Mouse (Mus musculus): ENCODE results near the gene Rac1. TPM values are rescaled to one million over a fixed set of nuclear protein-coding genes. Genes with fewer than 3 reads are reported as not detected.
A peak's percentile ranks its signal among the peaks of the same experiment; 100 is the strongest.

The Rac1 gene
- polyA plus RNA-seq, 1 experiment from 2014 or later = 450 TPM

- DNase-seq (ENCODE audit: low spot score) (peak; percentile 80), ATAC-seq (peak; percentile 66)
- Histone ChIP-seq H3K27ac (ENCODE audit: low read length) (no peak overlapping the region), H3K4me3 (ENCODE audit: low read depth, low read length) (no peak overlapping the region), H3K36me3 (ENCODE audit: insufficient read depth, low read length) (no peaks in the 10 kb centered on the region), H3K4me2 (replicated peaks; ENCODE audit: low read depth, low read length) (no peak overlapping the region), H3K9me3 (ENCODE audit: low read length) (no peaks in the 10 kb centered on the region), H3K27me3 (replicated peaks; ENCODE audit: insufficient read depth, low read length) (no peaks in the 10 kb centered on the region), H3K4me1 (ENCODE audit: insufficient read depth, low read depth, low read length) (no peaks in the 10 kb centered on the region), H3K9ac (replicated peaks; ENCODE audit: low read depth) (no peak overlapping the region)
- 51% methylated on average over 15 of the region's 15 CpGs for WGBS
- no peak for TF ChIP-seq EP300 (IDR thresholded peaks at IDR 0.05)
- TF ChIP-seq CTCF (IDR thresholded peaks at IDR 0.05) = no peak
Observed at GRCm38 (mm10) chr5:143470421-143471164, 57.2 kb downstream of the Rac1 start.

- WGBS = 89% methylated on average over 8 of the region's 8 CpGs
- H3K4me3 ChIP-seq (ENCODE audit: low read depth, low read length) = no peak overlapping the region
- ATAC-seq = no peak
Observed at GRCm38 (mm10) chr5:143469628-143470027, 58.2 kb downstream of the Rac1 start.

GRCm38 (mm10) chr5:143467931-143468330 lies 59.9 kb downstream of the Rac1 start:
- ATAC-seq (no peak), DNase-seq (ENCODE audit: low spot score) (no peak)
- H3K27ac ChIP-seq (ENCODE audit: low read length) = no peak overlapping the region
- no peak overlapping the region for H3K4me2 ChIP-seq (replicated peaks; ENCODE audit: low read depth, low read length)
- no peak overlapping the region for H3K4me3 ChIP-seq (ENCODE audit: low read depth, low read length)
- peaks cover 5% of the 10 kb centered on the region; the same call in 1 of the 2 replicates for H3K4me1 ChIP-seq (ENCODE audit: insufficient read depth, low read depth, low read length)
- no peaks in the 10 kb centered on the region for H3K27me3 ChIP-seq (replicated peaks; ENCODE audit: insufficient read depth, low read length)
- no peaks in the 10 kb centered on the region for H3K36me3 ChIP-seq (ENCODE audit: insufficient read depth, low read length)
- H3K9ac ChIP-seq (replicated peaks; ENCODE audit: low read depth) = no peak overlapping the region
- H3K9me3 ChIP-seq (ENCODE audit: low read length) = no peaks in the 10 kb centered on the region
- TF ChIP-seq EP300 (IDR thresholded peaks at IDR 0.05) (no peak), CTCF (IDR thresholded peaks at IDR 0.05) (no peak)
- 91% methylated on average over 6 of the region's 6 CpGs for WGBS

More at GRCm38 (mm10) chr5:143469628-143470027, 58.2 kb downstream of the Rac1 start:
- Histone ChIP-seq H3K36me3 (ENCODE audit: insufficient read depth, low read length) (no peaks in the 10 kb centered on the region), H3K27me3 (replicated peaks; ENCODE audit: insufficient read depth, low read length) (no peaks in the 10 kb centered on the region), H3K9ac (replicated peaks; ENCODE audit: low read depth) (no peak overlapping the region), H3K4me1 (ENCODE audit: insufficient read depth, low read depth, low read length) (peaks cover 5% of the 10 kb centered on the region; the same call in 1 of the 2 replicates), H3K27ac (ENCODE audit: low read length) (no peak overlapping the region), H3K9me3 (ENCODE audit: low read length) (no peaks in the 10 kb centered on the region), H3K4me2 (replicated peaks; ENCODE audit: low read depth, low read length) (no peak overlapping the region)
- no peak for DNase-seq (ENCODE audit: low spot score)
- TF ChIP-seq CTCF (IDR thresholded peaks at IDR 0.05) = no peak
- TF ChIP-seq EP300 (IDR thresholded peaks at IDR 0.05) = no peak

DNA sequence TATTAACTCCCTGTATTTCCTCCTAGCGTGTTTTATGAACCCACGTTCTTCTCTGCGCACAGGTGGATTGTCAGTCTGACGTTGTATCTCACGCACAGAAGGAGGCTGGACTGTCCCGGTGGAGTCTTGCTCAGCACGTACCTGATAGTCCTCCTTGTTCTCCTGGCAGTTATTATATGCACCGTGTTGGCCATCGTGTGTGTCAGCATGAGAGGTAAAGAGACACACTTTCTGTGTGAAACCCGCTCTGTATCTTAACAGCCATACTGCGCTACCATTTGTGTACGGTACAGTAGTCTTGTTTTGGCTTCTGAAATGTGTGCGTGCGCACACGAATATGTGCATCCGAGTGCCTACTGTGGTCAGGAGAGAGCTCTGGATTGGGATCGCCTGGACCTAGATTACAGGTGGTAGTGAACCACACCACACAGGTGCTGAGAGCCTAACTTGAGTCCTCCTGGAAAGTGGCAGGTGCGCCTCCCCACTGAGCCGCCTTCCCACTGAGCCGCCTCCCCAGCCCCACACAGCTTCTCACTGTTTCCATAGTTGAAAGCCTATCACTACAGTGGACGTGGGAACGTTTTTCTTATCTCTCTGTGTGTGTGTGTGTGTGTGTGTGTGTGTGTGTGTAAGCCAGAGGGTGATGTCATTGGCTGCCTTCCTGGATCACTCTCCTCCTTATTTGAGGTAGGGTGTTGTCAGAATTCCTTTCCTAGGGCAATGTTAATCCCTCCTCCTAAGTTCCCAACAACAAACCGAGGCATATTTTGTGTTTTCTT lies 60.8 kb downstream of the Rac1 start:
- Histone ChIP-seq H3K4me3 (ENCODE audit: low read depth, low read length) (no peak overlapping the region), H3K27ac (ENCODE audit: low read length) (no peak overlapping the region), H3K9ac (replicated peaks; ENCODE audit: low read depth) (no peak overlapping the region), H3K9me3 (ENCODE audit: low read length) (no peaks in the 10 kb centered on the region), H3K36me3 (ENCODE audit: insufficient read depth, low read length) (no peaks in the 10 kb centered on the region), H3K27me3 (replicated peaks; ENCODE audit: insufficient read depth, low read length) (no peaks in the 10 kb centered on the region), H3K4me1 (ENCODE audit: insufficient read depth, low read depth, low read length) (peaks cover 5% of the 10 kb centered on the region; the same call in 1 of the 2 replicates), H3K4me2 (replicated peaks; ENCODE audit: low read depth, low read length) (no peak overlapping the region)
- TF ChIP-seq EP300 (IDR thresholded peaks at IDR 0.05) (no peak), CTCF (IDR thresholded peaks at IDR 0.05) (no peak)
- WGBS = 87% methylated on average over 23 of the region's 23 CpGs
- ATAC-seq (no peak), DNase-seq (ENCODE audit: low spot score) (peak; percentile 15)

DNA sequence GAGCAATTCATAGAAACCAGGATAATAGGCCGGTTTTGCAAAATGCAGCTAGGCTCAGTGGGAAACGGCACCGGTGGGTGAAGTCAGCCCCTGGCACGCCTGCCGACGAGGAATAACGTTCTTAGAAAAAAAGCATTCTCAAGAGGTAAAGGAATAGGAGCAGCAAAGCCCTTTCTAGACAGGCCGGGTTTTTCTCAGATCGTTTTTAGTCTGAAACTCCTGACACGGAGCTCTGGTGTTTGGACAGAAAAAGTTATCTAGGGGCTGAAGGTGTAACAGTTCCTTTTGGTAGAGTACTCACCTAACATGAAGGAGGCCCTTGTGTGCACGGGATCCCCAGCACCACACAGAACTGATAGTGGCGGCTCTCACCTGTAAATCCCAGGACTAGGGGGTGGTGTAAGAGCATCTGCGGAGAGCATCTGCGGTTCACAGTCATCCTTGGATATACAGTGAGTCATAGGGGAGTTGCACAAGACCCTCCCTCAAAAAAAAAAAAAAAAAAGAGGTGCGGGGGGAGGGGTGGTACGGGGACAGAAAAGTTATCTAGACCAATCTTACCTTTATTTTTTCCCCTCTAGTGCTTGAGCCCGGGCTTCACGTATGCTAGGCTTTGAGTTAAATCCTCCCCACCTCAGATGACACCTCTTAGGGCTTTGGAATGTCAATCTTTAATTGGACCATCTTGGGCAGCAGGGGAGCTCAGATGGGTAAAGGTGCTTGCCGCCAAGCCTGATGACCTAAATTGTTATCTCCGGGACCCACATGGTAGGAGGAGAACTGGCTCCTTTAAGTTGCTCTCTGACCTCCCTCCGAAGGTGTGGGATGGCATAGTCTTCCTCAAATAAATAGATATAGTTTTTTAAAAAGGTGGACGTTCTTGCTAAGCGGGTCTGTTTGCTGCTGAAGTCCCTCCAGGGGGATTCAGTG lies 62.4 kb downstream of the Rac1 start:
- H3K27me3 ChIP-seq (replicated peaks; ENCODE audit: insufficient read depth, low read length) = no peaks in the 10 kb centered on the region
- peak overlapping the region; percentile 52 for H3K9ac ChIP-seq (replicated peaks; ENCODE audit: low read depth)
- H3K36me3 ChIP-seq (ENCODE audit: insufficient read depth, low read length) = no peaks in the 10 kb centered on the region
- no peak overlapping the region for H3K27ac ChIP-seq (ENCODE audit: low read length)
- peaks cover 5% of the 10 kb centered on the region; the same call in 1 of the 2 replicates for H3K4me1 ChIP-seq (ENCODE audit: insufficient read depth, low read depth, low read length)
- peak overlapping the region; percentile 58 for H3K4me3 ChIP-seq (ENCODE audit: low read depth, low read length)
- H3K9me3 ChIP-seq (ENCODE audit: low read length) = no peaks in the 10 kb centered on the region
- peak overlapping the region; percentile 84 for H3K4me2 ChIP-seq (replicated peaks; ENCODE audit: low read depth, low read length)
- WGBS = 25% methylated on average over 23 of the region's 23 CpGs
- no peak for TF ChIP-seq CTCF (IDR thresholded peaks at IDR 0.05)
- no peak for TF ChIP-seq EP300 (IDR thresholded peaks at IDR 0.05)
- peak; percentile 27 for DNase-seq (ENCODE audit: low spot score)
- no peak for ATAC-seq

Measured in lung, postnatal 0 days (tissue).